Mouse (Mus musculus) embryonic fibroblast, embryonic 13.5 days (primary cell): Measurements from ENCODE around the gene Chpf.

Experiments used
- CTCF ChIP-seq: IDR thresholded peaks from 2 replicates; pipeline ENCODE4 v1.5.1; 2011; ENCODE audit warnings: mild to moderate bottlenecking, control low read depth, low read length, moderate library complexity, borderline replicate concordance; ENCODE audit not compliant: insufficient read depth
- POLR2A ChIP-seq: IDR thresholded peaks from 2 replicates; pipeline ENCODE4 v1.6.1; 2011; ENCODE audit warnings: low read depth, mild to moderate bottlenecking, control low read depth, low read length, moderate library complexity

- TF ChIP-seq POLR2A (peak; percentile 74), CTCF (no peak)
These were observed at the start of gene Chpf, which contains the start of gene Tmem198 for GRCm38 (mm10) chr1:75478916-75479634.
